Mouse (Mus musculus) MEL (cell line): Measurements from ENCODE around the gene Cenps. TPM values are rescaled to one million over a fixed set of nuclear protein-coding genes. Genes with fewer than 3 reads are reported as not detected.

ENCODE experiments used
- DNase-seq: peaks from one replicate; pipeline ENCODE4 v3.0.0; 2011; ENCODE audit warnings: low read depth, low spot score
- H3K27ac ChIP-seq: 2 replicates; pipeline ENCODE4 v1.5.1; 2012; ENCODE audit warnings: low read depth, mild to moderate bottlenecking, control low read depth, low read length, moderate library complexity; ENCODE audit not compliant: control insufficient read depth
- H3K27me3 ChIP-seq, 2 experiments: fragments of 150-350 bp in 1 of 2; sonication (generic) in 1 of 2; 2 replicates each; pipeline ENCODE4 v1.6.1; 2012; ENCODE audit warnings: low read length in 2 of 2, mild to moderate bottlenecking in 2 of 2, improper control_type of control experiment in 1 of 2, moderate library complexity in 1 of 2; ENCODE audit not compliant: insufficient read depth in 2 of 2, control insufficient read depth in 1 of 2
- H3K36me3 ChIP-seq, 2 experiments: 2 replicates each; pipeline ENCODE4 v1.6.1; 2012 to 2014; ENCODE audit warnings: low read length in 2 of 2, improper control_type of control experiment in 1 of 2, inconsistent platforms in 1 of 2, mild to moderate bottlenecking in 1 of 2; ENCODE audit not compliant: insufficient read depth in 2 of 2, control insufficient read depth in 1 of 2
- H3K4me1 ChIP-seq, 2 experiments: fragments of 150-350 bp in 1 of 2; sonication (generic) in 1 of 2; 2 replicates each; pipeline ENCODE4 v1.6.1; 2012; ENCODE audit warnings: low read length in 2 of 2, improper control_type of control experiment in 1 of 2, mild to moderate bottlenecking in 1 of 2; ENCODE audit not compliant: insufficient read depth in 2 of 2, control insufficient read depth in 1 of 2
- H3K4me3 ChIP-seq, 2 experiments: fragments of 150-350 bp in 1 of 2; sonication (generic) in 1 of 2; 2 replicates each; pipeline ENCODE4 v1.5.1; 2012; ENCODE audit warnings: low read depth in 2 of 2, low read length in 2 of 2, mild to moderate bottlenecking in 2 of 2, moderate library complexity in 2 of 2, control low read depth in 1 of 2, improper control_type of control experiment in 1 of 2; ENCODE audit not compliant: control insufficient read depth in 1 of 2, insufficient read depth in 1 of 2
- H3K79me2 ChIP-seq: 2 replicates; pipeline ENCODE4 v1.6.1; 2012; ENCODE audit warnings: mild to moderate bottlenecking, low read length, moderate library complexity; ENCODE audit not compliant: control insufficient read depth, poor library complexity, insufficient read depth
- H3K9ac ChIP-seq: 2 replicates; pipeline ENCODE4 v1.6.1; 2012; ENCODE audit warnings: low read depth, mild to moderate bottlenecking, control low read depth, low read length, moderate library complexity; ENCODE audit not compliant: control insufficient read depth, poor library complexity, severe bottlenecking
- H3K9me3 ChIP-seq: fragments of 150-350 bp; sonication (generic); replicated peaks from 2 replicates; pipeline ENCODE4 v1.6.1; 2012; ENCODE audit warnings: mild to moderate bottlenecking, low read length, improper control_type of control experiment, moderate library complexity; ENCODE audit not compliant: insufficient read depth
- BHLHE40 ChIP-seq: IDR thresholded peaks from 2 replicates; pipeline ENCODE4 v1.6.1; 2012; ENCODE audit warnings: low read depth, mild to moderate bottlenecking, inconsistent platforms, low read length, improper control_type of control experiment, borderline replicate concordance
- CHD1 ChIP-seq: IDR thresholded peaks from 2 replicates; pipeline ENCODE4 v1.6.1; 2012; ENCODE audit warnings: low read depth, mild to moderate bottlenecking, inconsistent platforms, low read length, improper control_type of control experiment
- E2F4 ChIP-seq: IDR thresholded peaks from 2 replicates; pipeline ENCODE4 v1.6.1; 2011; ENCODE audit warnings: low read depth, low read length, improper control_type of control experiment, borderline replicate concordance
- ELF1 ChIP-seq: IDR thresholded peaks from 2 replicates; pipeline ENCODE4 v1.6.1; 2014; ENCODE audit warnings: low read depth, mild to moderate bottlenecking, inconsistent platforms, low read length, improper control_type of control experiment, moderate library complexity
- GATA1 ChIP-seq: IDR thresholded peaks from 2 replicates; pipeline ENCODE4 v1.6.1; 2011; ENCODE audit warnings: low read depth, low read length, improper control_type of control experiment
- HCFC1 ChIP-seq: IDR thresholded peaks from 2 replicates; pipeline ENCODE4 v1.6.1; 2012; ENCODE audit warnings: low read depth, mild to moderate bottlenecking, inconsistent platforms, low read length, improper control_type of control experiment, moderate library complexity
- MAX ChIP-seq: IDR thresholded peaks from 2 replicates; pipeline ENCODE4 v1.6.1; 2011; ENCODE audit warnings: low read length, improper control_type of control experiment
- MEF2A ChIP-seq: IDR thresholded peaks from 2 replicates; pipeline ENCODE4 v1.6.1; 2014; ENCODE audit warnings: low read depth, mild to moderate bottlenecking, inconsistent platforms, low read length, improper control_type of control experiment; ENCODE audit not compliant: poor library complexity, insufficient replicate concordance, severe bottlenecking; ENCODE audit errors: extremely low read depth
- MYC ChIP-seq: IDR thresholded peaks from 2 replicates; pipeline ENCODE4 v1.6.1; 2011; ENCODE audit warnings: low read depth, mild to moderate bottlenecking, low read length, improper control_type of control experiment, moderate library complexity
- NRF1 ChIP-seq: IDR thresholded peaks from 2 replicates; pipeline ENCODE4 v1.6.1; 2014; ENCODE audit warnings: low read depth, mild to moderate bottlenecking, inconsistent platforms, low read length, improper control_type of control experiment, moderate library complexity; ENCODE audit not compliant: poor library complexity, insufficient read depth, severe bottlenecking
- POLR2A ChIP-seq, 2 experiments: IDR thresholded peaks; 2 replicates each; pipeline ENCODE4 v1.6.1; 2011 to 2012; ENCODE audit warnings: low read length in 2 of 2, mild to moderate bottlenecking in 2 of 2, control low read depth in 1 of 2, improper control_type of control experiment in 1 of 2, low read depth in 1 of 2, moderate library complexity in 1 of 2; ENCODE audit not compliant: control insufficient read depth in 1 of 2, insufficient read depth in 1 of 2, poor library complexity in 1 of 2
- RAD21 ChIP-seq: IDR thresholded peaks from 2 replicates; pipeline ENCODE4 v1.6.1; 2011; ENCODE audit warnings: mild to moderate bottlenecking, low read depth, low read length, improper control_type of control experiment
- SIN3A ChIP-seq: IDR thresholded peaks from 2 replicates; pipeline ENCODE4 v1.6.1; 2012; ENCODE audit warnings: low read length, improper control_type of control experiment, inconsistent platforms
- TBP ChIP-seq: IDR thresholded peaks from 2 replicates; pipeline ENCODE4 v1.8.0; 2011; ENCODE audit warnings: low read depth, low read length, improper control_type of control experiment
- TCF12 ChIP-seq: IDR thresholded peaks from 2 replicates; pipeline ENCODE4 v1.6.1; 2014; ENCODE audit warnings: low read depth, mild to moderate bottlenecking, inconsistent platforms, low read length, improper control_type of control experiment, moderate library complexity
- UBTF ChIP-seq: IDR thresholded peaks from 2 replicates; pipeline ENCODE4 v1.6.1; 2012; ENCODE audit warnings: low read depth, mild to moderate bottlenecking, inconsistent platforms, low read length, improper control_type of control experiment, moderate library complexity, borderline replicate concordance; ENCODE audit not compliant: insufficient read depth
- ZC3H11A ChIP-seq: IDR thresholded peaks from 2 replicates; pipeline ENCODE4 v1.6.1; 2012; ENCODE audit warnings: low read depth, mild to moderate bottlenecking, inconsistent platforms, low read length, improper control_type of control experiment
- ZKSCAN1 ChIP-seq: IDR thresholded peaks from 2 replicates; pipeline ENCODE4 v1.6.1; 2012; ENCODE audit warnings: low read depth, mild to moderate bottlenecking, inconsistent platforms, low read length, improper control_type of control experiment, moderate library complexity
- ZMIZ1 ChIP-seq: IDR thresholded peaks from 2 replicates; pipeline ENCODE4 v1.6.1; 2012; ENCODE audit warnings: low read depth, mild to moderate bottlenecking, inconsistent platforms, low read length, improper control_type of control experiment, moderate library complexity
- ZNF384 ChIP-seq: IDR thresholded peaks from 2 replicates; pipeline ENCODE4 v1.6.1; 2012; ENCODE audit warnings: low read depth, mild to moderate bottlenecking, inconsistent platforms, low read length, improper control_type of control experiment
- polyA plus RNA-seq, 2 experiments: library from polyadenylated mRNA; stranded (reverse) in 1 of 2; unstranded in 1 of 2; fragments of >175 nt in 1 of 2; fragments of >200 nt in 1 of 2; gene quantifications; 2 replicates each; pipeline versions ENCODE4 v1.2.1 to v1.2.4; 2012; ENCODE audit warnings: low replicate concordance in 2 of 2, low read depth in 1 of 2; ENCODE audit not compliant: insufficient read length in 2 of 2, insufficient read depth in 1 of 2, missing spikeins in 1 of 2
- total RNA-seq: library from RNA; depleted of rRNA; stranded (reverse); fragments of 300-350 nt; gene quantifications from 2 replicates; pipeline ENCODE4 v1.2.3, GENCODE M21; 2012

Gene Cenps
- total and polyA plus RNA-seq, 3 experiments, result 13.4 to 60.7 TPM; not detected in 1

GRCm38 (mm10) chr4:149080111-149080510 lies 57.3 kb downstream of the Cenps start:
- Histone ChIP-seq H3K4me3 (no peak overlapping the region), H3K27me3 (no peaks in the 10 kb centered on the region), H3K9me3 (no peaks in the 10 kb centered on the region), H3K27ac (no peak overlapping the region), H3K36me3 (no peaks in the 10 kb centered on the region; a peak in 1 of 4 replicates), H3K9ac (no peak overlapping the region), H3K4me1 (no peaks in the 10 kb centered on the region), H3K79me2 (peaks cover 5% of the 10 kb centered on the region; the same call in 1 of the 2 replicates)
- no peak for DNase-seq
- TF ChIP-seq ZNF384 (no peak), POLR2A (IDR thresholded peaks at IDR 0.05; ENCODE audit: control insufficient read depth in 1 of 2, insufficient read depth in 1 of 2, low read depth in 1 of 2, low read length in 2 of 2, poor library complexity in 1 of 2) (no peak), RAD21 (no peak), UBTF (no peak), NRF1 (no peak), TBP (no peak), BHLHE40 (no peak), MEF2A (no peak)
- TF ChIP-seq, all 39 proteins: peak for 0

GRCm38 (mm10) chr4:149079629-149080028 lies 57.8 kb downstream of the Cenps start:
- H3K4me3 ChIP-seq, result no peak overlapping the region
- peaks cover 5% of the 10 kb centered on the region; the same call in 1 of the 2 replicates for H3K79me2 ChIP-seq
- H3K27me3 ChIP-seq, result no peaks in the 10 kb centered on the region
- no peaks in the 10 kb centered on the region; a peak in 1 of 4 replicates for H3K36me3 ChIP-seq
- no peaks in the 10 kb centered on the region for H3K9me3 ChIP-seq
- TF ChIP-seq MAX, result no peak
- TF ChIP-seq ELF1, result no peak
- no peak for TF ChIP-seq E2F4
- TF ChIP-seq MYC, result no peak
- no peak for TF ChIP-seq CHD1
- no peak for TF ChIP-seq TBP
- no peak overlapping the region for H3K9ac ChIP-seq
- DNase-seq, result no peak
- no peaks in the 10 kb centered on the region for H3K4me1 ChIP-seq
- H3K27ac ChIP-seq, result no peak overlapping the region

GRCm38 (mm10) chr4:149078261-149078660 lies 59.2 kb downstream of the Cenps start:
- H3K4me1 ChIP-seq, result no peaks in the 10 kb centered on the region
- TF ChIP-seq CHD1 (no peak), RAD21 (no peak), HCFC1 (no peak), SIN3A (no peak), GATA1 (no peak), NRF1 (no peak), ZMIZ1 (no peak), E2F4 (no peak), ZC3H11A (no peak), TCF12 (no peak), ZKSCAN1 (no peak)
- H3K9ac ChIP-seq, result no peak overlapping the region
- no peak for DNase-seq
- H3K27ac ChIP-seq, result no peak overlapping the region
- H3K36me3 ChIP-seq, result no peaks in the 10 kb centered on the region; a peak in 1 of 4 replicates
- H3K4me3 ChIP-seq, result no peak overlapping the region
- H3K79me2 ChIP-seq, result peaks cover 1% of the 10 kb centered on the region; the same call in 1 of the 2 replicates
- no peaks in the 10 kb centered on the region for H3K9me3 ChIP-seq
- H3K27me3 ChIP-seq, result no peaks in the 10 kb centered on the region
